Mouse (Mus musculus) B cell, adult 62 days (primary cell): ENCODE data around the gene Sprn. TPM values are rescaled to one million over a fixed set of nuclear protein-coding genes. Genes with fewer than 3 reads are reported as not detected.

Experiments used
- total RNA-seq: library from RNA; stranded (reverse); gene quantifications from 4 replicates; pipeline ENCODE4 v1.2.4, GENCODE M21; 2023

Gene Sprn
- total RNA-seq: not detected in 4 replicates

DNA sequence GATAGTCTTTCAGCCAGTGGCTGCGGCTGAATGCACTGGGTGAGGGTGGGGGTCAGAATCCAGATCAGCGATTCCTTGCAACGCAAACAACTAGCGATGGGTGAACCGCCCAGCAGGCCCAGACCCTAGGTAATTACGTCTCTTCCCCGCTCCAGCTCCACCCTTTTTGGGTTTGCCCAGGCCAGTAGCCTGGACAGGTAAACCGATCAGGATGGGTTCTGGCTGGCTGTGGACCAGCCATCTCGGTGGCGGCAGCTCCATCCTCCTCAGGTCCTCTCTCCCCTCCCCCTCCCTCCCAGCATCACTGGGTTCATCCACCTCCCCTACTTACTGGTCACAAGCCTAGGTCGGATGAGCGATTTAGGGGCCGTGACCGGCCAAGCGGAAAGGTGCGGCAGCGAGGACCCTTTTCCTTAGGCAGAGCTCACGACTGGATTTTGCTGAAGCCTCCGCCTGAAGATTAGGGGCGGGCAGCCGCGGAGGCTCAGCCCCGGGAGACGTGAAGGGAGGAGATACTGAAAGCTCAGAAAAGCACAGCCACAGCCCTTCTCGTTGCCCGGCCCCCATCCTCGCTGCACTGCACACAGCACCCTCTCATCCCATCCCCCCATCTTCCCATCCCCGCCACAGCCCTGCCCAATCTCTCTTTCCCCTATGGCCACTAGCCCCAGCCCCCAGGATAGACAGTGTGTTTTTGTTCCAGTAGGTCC lies at the start of gene Sprn:
Gene Sprn, minus strand, starts transcription at position 660 of the 710 bp plus-strand sequence.

DNA sequence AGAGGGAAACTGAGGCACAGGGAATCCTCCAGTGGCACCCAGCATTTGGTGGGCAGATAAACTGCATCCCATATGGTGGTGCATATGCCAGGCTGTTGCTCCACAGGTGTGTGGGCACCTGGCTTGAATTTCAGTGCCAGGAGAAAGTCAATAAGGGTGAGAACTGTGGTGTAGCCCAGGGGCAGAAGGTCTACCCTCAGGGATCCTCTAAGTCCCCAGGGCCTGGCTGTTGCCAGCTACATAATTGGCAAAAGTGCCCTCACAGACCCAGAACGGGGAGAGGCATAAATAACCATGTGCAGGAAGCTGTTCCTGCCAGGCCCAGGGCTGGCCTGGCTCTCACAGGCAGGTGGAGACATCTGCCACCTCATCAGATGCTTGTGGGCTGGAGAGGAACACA lies 18.3 kb upstream of the Sprn start, which contains the start of gene Olfr523:
Gene Olfr523, plus strand, starts transcription at position 282 of the 400 bp plus-strand sequence.

DNA sequence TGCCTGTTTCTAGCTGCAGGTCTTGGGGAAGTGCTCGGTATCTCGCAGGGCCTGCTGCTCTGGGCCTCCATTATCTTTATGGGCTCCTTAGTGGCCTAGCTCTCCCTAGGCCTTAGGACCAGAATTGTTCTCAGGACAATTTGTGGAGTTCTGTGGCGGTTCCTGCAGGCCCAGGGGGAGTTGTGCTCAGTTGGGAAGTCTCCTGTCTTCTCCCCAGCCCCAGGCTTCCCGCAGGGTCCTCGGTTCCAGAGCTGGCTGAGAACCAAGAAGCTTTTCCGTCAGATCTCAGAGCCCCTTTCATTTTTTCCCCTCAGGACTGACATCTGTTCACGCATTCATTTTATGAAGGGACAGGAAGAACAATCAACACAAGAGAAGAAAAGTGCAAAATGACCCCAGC lies 10.0 kb upstream of the Sprn start, which contains the start of gene Olfr522:
Gene Olfr522, minus strand, starts transcription at position 101 of the 400 bp plus-strand sequence.

DNA sequence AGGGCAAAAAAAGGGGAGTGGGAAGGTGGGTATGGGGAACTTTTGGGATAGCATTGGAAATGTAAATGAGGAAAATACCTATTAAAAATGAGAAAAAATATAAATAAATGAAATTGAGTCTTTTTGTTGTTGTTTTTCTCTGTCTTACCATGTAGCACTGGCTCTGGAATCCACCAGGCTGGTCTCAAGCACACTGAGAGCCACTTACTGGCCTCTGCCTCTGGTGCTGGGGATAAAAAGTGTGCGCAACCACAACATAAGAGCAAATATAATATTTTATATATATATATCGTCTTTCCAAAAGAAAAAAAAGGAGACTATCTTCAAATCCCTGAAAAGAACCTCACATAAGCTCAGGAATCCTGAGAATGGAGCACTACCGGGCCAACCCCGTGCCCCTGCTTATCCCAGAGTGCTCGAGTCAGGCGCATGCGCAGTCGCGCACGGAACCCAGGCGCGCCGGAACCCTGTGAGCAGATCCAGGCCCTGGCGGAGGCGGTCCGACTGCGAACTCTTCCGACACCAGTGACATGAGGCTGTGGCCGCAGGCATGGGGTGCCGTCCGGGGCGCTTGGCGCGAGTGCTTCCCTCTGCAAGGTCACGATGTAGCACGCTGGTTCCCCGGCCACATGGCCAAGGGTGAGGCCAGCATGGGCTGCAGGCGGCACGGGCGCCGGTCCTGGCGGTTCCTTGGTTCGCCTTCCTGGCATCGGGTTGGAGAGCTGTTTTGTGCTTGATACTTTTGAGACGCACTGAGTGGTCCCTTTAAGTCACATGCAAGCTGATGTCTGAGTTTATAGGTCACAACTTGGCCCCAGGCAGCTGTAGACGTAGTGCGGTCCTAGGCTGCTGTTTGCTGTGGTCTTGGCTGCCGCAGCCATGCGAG lies 17.3 kb downstream of the Sprn start, which contains the start of gene Mtg1:
Gene Mtg1, plus strand, starts transcription at position 430 of the 886 bp plus-strand sequence.

DNA sequence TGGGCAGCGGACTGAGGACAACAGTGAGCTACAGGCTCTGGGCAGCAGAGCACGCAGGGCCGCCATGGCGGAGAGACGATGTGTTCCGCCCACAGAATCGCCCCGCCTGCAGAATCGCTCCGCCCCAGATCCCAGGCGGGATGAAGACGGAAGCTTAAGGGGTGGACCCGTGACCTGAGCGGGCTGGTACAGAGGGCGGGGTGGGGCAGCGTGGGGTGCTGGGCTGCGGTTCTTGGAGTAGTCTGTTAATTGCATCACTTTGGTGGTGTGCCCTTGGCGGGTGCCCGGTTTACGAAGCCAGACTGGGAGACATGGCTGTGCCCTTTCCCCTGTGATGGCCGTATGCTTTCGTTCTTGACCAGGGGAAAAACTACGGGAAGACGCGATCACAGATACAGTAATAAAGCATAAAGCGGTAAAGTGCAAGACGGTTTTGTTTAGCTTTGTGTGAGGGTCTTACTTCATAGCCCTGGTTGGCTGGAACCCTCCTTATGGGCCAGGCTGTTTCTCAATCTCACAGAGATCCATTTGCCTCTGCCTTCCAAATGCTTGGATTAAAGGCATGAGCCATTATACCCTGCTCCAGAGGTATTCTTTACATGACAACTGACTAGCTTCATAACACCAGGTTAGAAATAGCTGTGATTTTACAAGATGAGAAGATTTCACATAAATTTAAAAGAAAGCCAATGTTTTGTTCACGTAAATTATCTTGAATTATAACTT lies 38.2 kb downstream of the Sprn start, which contains the start of gene Echs1:
Gene Echs1, minus strand, starts transcription at position 148 of the 726 bp plus-strand sequence.

DNA sequence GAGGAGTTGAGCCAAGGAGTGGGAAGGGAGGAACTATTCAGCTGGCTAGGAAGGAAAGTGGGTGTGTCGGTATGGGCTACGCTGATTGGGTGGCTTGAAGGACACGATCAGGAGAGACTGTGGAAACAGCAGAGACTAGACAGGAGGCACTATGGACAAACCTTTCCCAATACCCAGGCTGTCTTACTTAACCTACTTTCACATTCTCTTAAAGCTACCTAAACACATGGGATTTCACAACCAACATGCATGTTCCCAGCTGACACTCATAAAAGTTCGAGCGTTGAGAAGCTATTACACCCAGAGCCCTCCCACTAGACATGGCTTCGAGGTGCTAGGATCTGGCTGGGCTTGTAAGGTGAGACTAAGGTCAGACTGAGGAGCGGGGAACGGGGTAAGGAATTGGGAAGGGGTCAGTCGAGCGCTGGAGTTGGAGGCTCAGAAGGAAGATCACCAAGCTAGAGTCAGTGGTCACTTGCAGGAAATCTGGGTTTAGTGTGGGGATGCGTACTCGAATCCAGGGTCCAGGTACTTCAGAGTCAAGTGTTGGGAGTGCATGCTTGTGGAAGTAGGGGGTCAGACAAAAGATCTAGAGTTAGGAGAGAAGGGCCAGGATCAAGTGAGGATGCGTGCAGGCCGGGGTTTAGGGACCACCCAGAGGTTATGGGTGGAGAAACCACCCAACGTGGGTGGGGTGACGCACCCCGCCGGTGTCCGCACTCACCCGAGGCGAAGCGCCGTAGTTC lies 38.9 kb downstream of the Sprn start, which contains the start of gene Paox:
Gene Paox, plus strand, starts transcription at position 217 of the 746 bp plus-strand sequence.

DNA sequence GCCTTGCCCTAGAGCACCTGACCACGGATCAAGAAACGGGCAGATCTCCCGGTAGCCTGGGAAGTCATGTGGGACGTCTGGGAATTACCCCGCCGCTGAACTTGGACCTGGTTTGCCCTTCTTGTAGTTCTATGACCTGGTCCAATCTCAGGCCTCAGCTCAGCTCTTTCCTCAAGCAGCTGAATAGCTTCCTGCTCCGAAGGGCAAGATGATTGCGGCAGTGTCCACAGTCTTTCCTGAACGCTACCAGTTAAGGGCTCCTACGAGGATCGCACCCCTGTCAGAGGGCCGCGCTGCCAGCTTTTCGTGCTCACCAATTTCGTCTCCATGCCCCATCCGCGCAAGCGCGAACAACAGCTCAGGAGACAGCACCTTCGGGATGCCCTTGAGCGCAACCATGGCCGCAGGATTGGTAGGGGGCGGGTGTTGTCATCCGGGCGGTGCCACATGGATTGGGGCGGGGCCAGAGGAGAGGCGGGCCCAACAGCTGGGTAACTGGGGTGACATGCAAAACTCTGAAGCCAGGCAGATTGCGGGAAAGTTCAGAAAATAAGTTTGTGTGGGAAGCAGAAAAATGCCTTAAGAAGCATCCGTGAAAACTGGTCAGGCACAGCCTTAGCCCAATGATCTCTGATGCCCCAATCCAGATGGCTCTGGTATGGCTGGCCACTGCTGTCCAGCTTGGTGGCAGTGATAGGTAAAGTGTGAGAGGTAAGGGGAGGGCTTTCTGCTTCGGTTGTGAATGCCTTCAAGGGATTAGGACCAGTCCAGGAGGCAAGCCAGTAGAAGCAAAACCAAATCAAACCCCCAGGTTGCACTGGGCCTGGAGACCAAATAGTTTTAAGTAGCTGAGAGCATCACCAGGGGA lies 52.5 kb downstream of the Sprn start, which contains the start of gene Fuom:
Gene Fuom, minus strand, starts transcription at position 449 of the 868 bp plus-strand sequence.

Other genes starting within 250 kb of the Sprn start
- 0.63 to 1.3 TPM (median 0.89 TPM) in 4 replicates for gene Utf1, start 211.1 kb downstream of the Sprn start, total RNA-seq
- not detected in 4 replicates for gene 6430531B16Rik, start 176.1 kb downstream of the Sprn start, total RNA-seq
- 1.6 to 4.4 TPM (median 3.1 TPM) in 4 replicates for gene Adam8, start 162.3 kb downstream of the Sprn start, total RNA-seq
- 34.0 to 41.3 TPM (median 38.2 TPM) in 4 replicates for gene Zfp511, start 118.5 kb downstream of the Sprn start, total RNA-seq
- 32.0 to 37.6 TPM (median 35.1 TPM) in 4 replicates for gene Tubgcp2, start 118.2 kb downstream of the Sprn start, total RNA-seq
- not detected in 4 replicates for gene Msx3, start 105.8 kb downstream of the Sprn start, total RNA-seq
- not detected in 4 replicates for gene Caly, start 72.3 kb downstream of the Sprn start, total RNA-seq
- not detected in 4 replicates for gene Prap1, start 61.5 kb downstream of the Sprn start, total RNA-seq
- gene Fuom, start 52.4 kb downstream of the Sprn start, total RNA-seq: 1.8 to 5.3 TPM (median 4.0 TPM) in 4 replicates
- 3.1 to 4.2 TPM (median 3.5 TPM) in 4 replicates for gene Paox, start 39.1 kb downstream of the Sprn start, total RNA-seq
- gene Echs1, start 38.4 kb downstream of the Sprn start, total RNA-seq: 22.1 to 27.3 TPM (median 23.2 TPM) in 4 replicates
- gene Mtg1, start 17.3 kb downstream of the Sprn start, total RNA-seq: 11.6 to 23.1 TPM (median 20.5 TPM) in 4 replicates
- not detected in 4 replicates for gene Olfr522, start 9.9 kb upstream of the Sprn start, total RNA-seq
- not detected in 4 replicates for gene Olfr523, start 18.3 kb upstream of the Sprn start, total RNA-seq
- gene Olfr524, start 51.1 kb upstream of the Sprn start, total RNA-seq: not detected in 4 replicates
- not detected in 4 replicates for gene Cd163l1, start 63.4 kb upstream of the Sprn start, total RNA-seq
- gene 5830411N06Rik, start 92.4 kb upstream of the Sprn start, total RNA-seq: not detected in 4 replicates
- not detected in 4 replicates for gene Olfr525, start 166.0 kb upstream of the Sprn start, total RNA-seq
- gene Olfr527, start 179.1 kb upstream of the Sprn start, total RNA-seq: not detected in 4 replicates
- gene Olfr60, start 206.8 kb upstream of the Sprn start, total RNA-seq: not detected in 4 replicates
- not detected in 4 replicates for gene Olfr530, start 221.5 kb upstream of the Sprn start, total RNA-seq
- not detected in 4 replicates for gene Olfr531, start 248.0 kb upstream of the Sprn start, total RNA-seq